Mouse (Mus musculus) limb, embryonic 11.5 days (tissue): ENCODE measurements around the gene Zfp488. TPM values are rescaled to one million over a fixed set of nuclear protein-coding genes. Genes with fewer than 3 reads are reported as not detected.

Source experiments
- polyA plus RNA-seq: library from polyadenylated mRNA; unstranded; fragments of >200 nt; fragmentation: Nextera tagmentation; extraction: Ambion mirVana; gene quantifications from 2 replicates; pipeline ENCODE4 v1.2.1, GENCODE M21; 2014

The Zfp488 gene
- polyA plus RNA-seq, 1 experiment from 2014 or later: 0.08 TPM

Other genes with a start within 250 kb of the Zfp488 start
- 4.9 and 5.3 TPM in 2 replicates for gene Gdf10, start 55.2 kb downstream of the Zfp488 start, polyA plus RNA-seq
- gene Gdf2, start 37.7 kb downstream of the Zfp488 start, polyA plus RNA-seq: 0.04 TPM in 1 of 2 replicates, not detected in the other
- gene Rbp3, start 24.8 kb downstream of the Zfp488 start, polyA plus RNA-seq: not detected in 2 replicates
- gene Gm30083, start 36.4 kb upstream of the Zfp488 start, polyA plus RNA-seq: not detected in 2 replicates
- gene Gm5460, start 38.0 kb upstream of the Zfp488 start, polyA plus RNA-seq: not detected in 2 replicates
- gene Antxrl, start 73.9 kb upstream of the Zfp488 start, polyA plus RNA-seq: not detected in 2 replicates
- 1.5 and 2.4 TPM in 2 replicates for gene Anxa8, start 107.2 kb upstream of the Zfp488 start, polyA plus RNA-seq
- not detected in 2 replicates for gene A630023A22Rik, start 124.0 kb upstream of the Zfp488 start, polyA plus RNA-seq
- not detected in 2 replicates for gene Npy4r, start 173.7 kb upstream of the Zfp488 start, polyA plus RNA-seq
- gene Gprin2, start 222.9 kb upstream of the Zfp488 start, polyA plus RNA-seq: 0.41 and 0.44 TPM in 2 replicates
- gene Syt15, start 240.8 kb upstream of the Zfp488 start, polyA plus RNA-seq: 0.13 and 0.14 TPM in 2 replicates